Mouse (Mus musculus) lung, embryonic 15.5 days (tissue): ENCODE data around the gene Slc25a33. TPM values are rescaled to one million over a fixed set of nuclear protein-coding genes. Genes with fewer than 3 reads are reported as not detected.

Source experiments
- ATAC-seq: fragments of 200-750 bp; cut with Nextera tagmentation; 2 replicates; pipeline ENCODE4 v1.8.0; 2017; ENCODE audit warnings: moderate number of reproducible peaks, borderline replicate concordance; ENCODE audit not compliant: low FRiP score, low TSS enrichment; ENCODE audit errors: extremely low read depth
- H3K27ac ChIP-seq: fragments of 300-500 bp; sonication (generic); 2 replicates; pipeline ENCODE4 v1.5.1; 2015; ENCODE audit warnings: moderate library complexity, mild to moderate bottlenecking, inconsistent platforms
- H3K27me3 ChIP-seq: fragments of 300-500 bp; sonication (generic); 2 replicates; pipeline ENCODE4 v1.6.1; 2015; ENCODE audit warnings: inconsistent platforms
- H3K36me3 ChIP-seq: fragments of 300-500 bp; sonication (generic); 2 replicates; pipeline ENCODE4 v1.6.1; 2015; ENCODE audit warnings: inconsistent platforms
- H3K4me1 ChIP-seq: fragments of 300-500 bp; sonication (generic); 2 replicates; pipeline ENCODE4 v1.6.1; 2015; ENCODE audit warnings: inconsistent platforms
- H3K4me2 ChIP-seq: fragments of 300-500 bp; sonication (generic); 2 replicates; pipeline ENCODE4 v1.6.1; 2015; ENCODE audit warnings: inconsistent platforms, mild to moderate bottlenecking, moderate library complexity
- H3K4me3 ChIP-seq: fragments of 300-500 bp; sonication (generic); 2 replicates; pipeline ENCODE4 v1.5.1; 2015; ENCODE audit warnings: mild to moderate bottlenecking, inconsistent platforms
- H3K9ac ChIP-seq: fragments of 300-500 bp; sonication (generic); 2 replicates; pipeline ENCODE4 v1.6.1; 2015; ENCODE audit warnings: inconsistent platforms
- H3K9me3 ChIP-seq: fragments of 300-500 bp; sonication (generic); 2 replicates; pipeline ENCODE4 v1.6.1; 2016; ENCODE audit warnings: inconsistent platforms
- WGBS: fragments of 180-500 bp; shearing (Covaris S2); methylation state at CpG from one replicate; pipeline ENCODE4 v1.1.7; 2015; 5-methylcytosine and 5-hydroxymethylcytosine counted together
- polyA plus RNA-seq: library from polyadenylated mRNA; unstranded; fragments of >200 nt; fragmentation: Nextera tagmentation; extraction: Ambion mirVana; gene quantifications from 2 replicates; pipeline ENCODE4 v1.2.1, GENCODE M21; 2015

Gene Slc25a33
- polyA plus RNA-seq, 1 experiment from 2014 or later: 8.5 TPM

DNA sequence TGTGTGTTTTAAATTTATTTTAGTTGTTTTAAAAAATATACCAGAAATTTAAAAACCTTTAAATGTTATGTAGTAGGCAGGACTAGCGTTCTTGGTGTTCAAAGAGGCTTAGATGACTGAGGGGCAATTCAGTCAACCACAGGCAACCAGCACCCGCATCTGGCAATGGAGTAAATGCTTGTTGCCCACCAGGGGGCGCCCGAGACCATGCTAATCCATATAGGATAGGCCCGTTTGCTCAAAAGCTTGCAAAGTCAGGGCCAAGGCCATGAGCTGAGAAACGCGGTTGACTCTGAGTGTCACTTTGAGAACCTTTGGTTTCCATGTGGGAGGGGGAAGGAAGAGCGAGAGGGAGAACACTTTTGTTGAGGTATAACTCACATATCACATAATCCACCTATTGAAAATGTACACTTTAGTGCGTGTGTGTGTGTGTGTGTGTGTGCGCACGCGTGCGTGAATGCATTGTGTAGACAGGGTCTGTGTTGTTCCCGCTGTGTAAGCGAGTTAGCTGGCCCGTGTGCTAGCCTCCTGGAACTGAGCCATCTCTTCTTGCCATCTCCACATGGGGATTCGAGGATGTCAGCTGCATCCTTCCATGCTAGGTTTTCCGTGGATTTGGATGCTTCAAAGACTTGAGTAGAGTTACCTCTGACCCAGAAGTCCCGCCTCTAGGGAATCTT, 32.8 kb upstream of the Slc25a33 start:
- ATAC-seq: peak; percentile 68; the same call in 1 of the 2 replicates
- no peaks in the 10 kb centered on the region for H3K36me3 ChIP-seq
- no peak overlapping the region for H3K4me2 ChIP-seq
- H3K4me1 ChIP-seq: peaks cover 9% of the 10 kb centered on the region; the same call in 1 of the 2 replicates
- no peak overlapping the region for H3K27ac ChIP-seq
- no peak overlapping the region for H3K9ac ChIP-seq
- H3K4me3 ChIP-seq: no peak overlapping the region
- no peaks in the 10 kb centered on the region for H3K9me3 ChIP-seq
- H3K27me3 ChIP-seq: peaks cover 16% of the 10 kb centered on the region
- 48% methylated on average over 19 of the region's 19 CpGs for WGBS

DNA sequence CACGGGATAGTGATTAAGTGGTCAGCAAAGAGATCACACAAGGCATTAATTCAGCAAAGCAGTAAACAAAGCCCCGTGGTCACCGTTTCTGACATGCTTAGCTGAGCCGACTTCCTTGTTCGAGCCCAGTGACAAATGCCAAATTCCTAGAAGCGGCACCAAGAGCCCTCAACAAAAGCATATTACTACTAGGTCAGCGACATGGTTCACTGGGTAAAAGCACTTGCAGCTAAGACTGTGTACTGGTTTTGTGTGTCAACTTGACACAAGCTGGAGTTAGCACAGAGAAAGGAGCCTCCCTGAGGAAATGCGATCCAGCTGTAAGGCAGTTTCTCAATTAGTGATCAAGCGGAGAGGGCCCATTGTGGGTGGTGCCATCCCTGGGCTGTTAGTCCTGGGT, 28.2 kb upstream of the Slc25a33 start:
- Histone ChIP-seq H3K27me3 (no peaks in the 10 kb centered on the region), H3K9ac (no peak overlapping the region), H3K4me3 (no peak overlapping the region), H3K27ac (no peak overlapping the region), H3K36me3 (no peaks in the 10 kb centered on the region), H3K9me3 (no peaks in the 10 kb centered on the region), H3K4me2 (no peak overlapping the region), H3K4me1 (peaks cover 15% of the 10 kb centered on the region)
- 52% methylated on average over 9 of the region's 9 CpGs for WGBS
- ATAC-seq: no peak

DNA sequence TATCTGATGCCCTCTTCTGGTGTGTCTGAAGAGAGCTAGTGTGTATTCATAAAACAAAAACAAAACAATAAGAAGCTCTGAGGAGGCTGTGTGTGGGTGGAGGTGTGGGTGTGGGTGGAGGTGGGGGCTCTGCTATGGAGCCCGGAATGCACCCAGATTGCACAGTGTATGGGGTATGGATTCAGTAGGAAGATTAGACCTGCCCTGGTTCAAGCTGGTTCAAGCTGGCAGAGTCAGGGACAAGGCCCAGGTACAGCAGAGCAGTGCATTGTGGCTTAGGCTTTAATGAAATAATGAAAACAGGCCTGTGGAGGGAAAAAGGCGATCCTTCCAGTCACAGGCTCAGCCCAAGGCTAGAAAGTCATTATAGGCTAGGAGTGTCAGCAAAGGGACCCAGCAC, 26.5 kb upstream of the Slc25a33 start:
- H3K36me3 ChIP-seq: no peaks in the 10 kb centered on the region
- H3K27ac ChIP-seq: no peak overlapping the region
- H3K4me3 ChIP-seq: no peak overlapping the region
- no peaks in the 10 kb centered on the region for H3K9me3 ChIP-seq
- H3K4me2 ChIP-seq: no peak overlapping the region
- H3K27me3 ChIP-seq: no peaks in the 10 kb centered on the region
- WGBS: 80% methylated on average over 2 of the region's 2 CpGs
- H3K4me1 ChIP-seq: peaks cover 15% of the 10 kb centered on the region
- no peak overlapping the region for H3K9ac ChIP-seq
- ATAC-seq: no peak

DNA sequence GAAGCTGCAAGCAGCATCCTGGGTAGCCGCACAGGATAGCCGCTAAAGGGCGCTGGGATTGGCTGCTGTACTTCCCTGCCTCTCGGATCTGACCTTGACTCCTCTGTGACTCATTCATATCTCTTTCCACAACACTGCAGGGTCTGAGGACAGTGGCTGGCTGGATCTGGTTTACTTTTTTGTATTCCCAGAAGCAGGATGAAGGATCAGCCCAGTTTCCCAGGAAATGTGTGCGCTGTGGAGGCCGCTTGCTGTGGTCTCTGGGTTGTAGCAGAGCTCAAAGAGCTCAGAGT, 26.0 kb upstream of the Slc25a33 start:
- no peaks in the 10 kb centered on the region for H3K36me3 ChIP-seq
- WGBS: 71% methylated on average over 6 of the region's 6 CpGs
- H3K4me2 ChIP-seq: no peak overlapping the region
- peaks cover 15% of the 10 kb centered on the region for H3K4me1 ChIP-seq
- ATAC-seq: no peak
- H3K27me3 ChIP-seq: no peaks in the 10 kb centered on the region
- no peak overlapping the region for H3K9ac ChIP-seq
- H3K27ac ChIP-seq: no peak overlapping the region
- H3K9me3 ChIP-seq: no peaks in the 10 kb centered on the region
- no peak overlapping the region for H3K4me3 ChIP-seq

DNA sequence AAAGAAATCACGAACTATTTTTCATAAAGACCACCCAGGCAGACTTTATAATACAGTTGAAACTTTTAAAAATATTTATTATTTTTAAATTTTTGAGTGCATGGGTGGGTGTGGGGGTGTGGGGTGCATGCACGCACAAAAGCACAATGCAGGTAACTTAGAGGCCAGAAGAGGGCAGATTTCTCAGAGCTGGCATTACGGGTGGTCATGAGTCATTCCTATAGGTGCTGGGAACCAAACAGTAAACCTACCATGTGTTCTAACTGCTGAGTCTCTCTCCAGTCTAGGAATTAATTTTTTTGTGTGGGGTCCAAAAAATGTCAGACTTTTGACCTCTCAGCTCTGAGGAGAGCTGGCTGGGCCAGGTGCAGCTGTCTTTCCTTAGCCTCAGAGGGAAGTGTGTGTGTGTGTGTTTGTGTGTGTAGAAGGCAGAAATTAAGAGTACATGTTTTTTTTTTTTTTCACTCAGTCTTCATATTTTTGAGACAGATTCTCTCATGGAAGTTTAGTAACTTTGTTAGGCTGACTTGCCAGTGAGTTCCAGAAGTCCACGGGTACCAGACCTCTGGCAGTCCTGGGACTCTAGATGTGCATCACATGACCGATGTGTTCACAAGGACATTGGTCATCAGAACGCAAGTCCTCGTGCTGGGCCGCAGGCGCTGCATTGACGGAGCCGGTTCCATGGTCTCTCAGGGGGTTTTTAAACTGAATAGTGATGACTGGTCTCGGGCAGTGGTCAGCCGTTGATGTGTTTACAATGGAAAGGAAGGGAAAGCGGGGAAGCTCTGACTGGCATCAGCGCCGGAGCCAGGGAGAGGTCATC, 25.5 kb upstream of the Slc25a33 start:
- WGBS: 67% methylated on average over 16 of the region's 16 CpGs
- H3K27me3 ChIP-seq: no peaks in the 10 kb centered on the region
- H3K36me3 ChIP-seq: no peaks in the 10 kb centered on the region
- no peak overlapping the region for H3K4me2 ChIP-seq
- H3K9me3 ChIP-seq: no peaks in the 10 kb centered on the region
- peaks cover 15% of the 10 kb centered on the region for H3K4me1 ChIP-seq
- no peak overlapping the region for H3K4me3 ChIP-seq
- H3K9ac ChIP-seq: no peak overlapping the region
- peak overlapping the region; percentile 43 for H3K27ac ChIP-seq
- no peak for ATAC-seq

DNA sequence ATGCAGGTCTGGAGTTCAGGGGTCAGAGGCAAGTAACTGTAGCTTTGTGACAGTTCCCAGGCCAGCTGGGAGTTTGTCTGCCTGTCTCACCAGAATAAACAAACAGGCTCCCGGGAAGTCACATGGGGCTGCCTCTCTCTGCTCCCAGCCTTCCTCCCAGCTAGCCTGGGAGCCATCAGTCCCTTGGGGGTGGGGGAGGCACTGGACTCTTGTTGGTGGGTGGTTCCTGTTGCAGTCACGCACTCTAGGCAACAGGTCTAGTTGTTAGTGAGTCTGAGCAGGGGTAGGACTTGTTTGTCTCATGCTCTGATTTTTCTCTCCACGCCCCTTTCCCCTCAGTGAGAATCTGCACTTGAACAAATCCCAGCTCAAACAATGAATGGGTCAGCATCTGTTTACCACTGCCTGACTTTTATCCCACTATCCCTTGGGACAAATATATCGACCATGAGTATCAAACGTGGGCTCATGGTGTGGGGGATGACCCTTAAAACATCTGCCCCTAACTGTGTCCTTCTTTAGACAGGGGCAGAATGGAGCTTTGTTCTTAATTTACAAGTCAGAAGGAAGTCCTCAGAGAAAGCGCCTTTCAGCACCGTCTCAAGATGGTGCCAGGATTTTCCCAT, 24.7 kb upstream of the Slc25a33 start:
- H3K9ac ChIP-seq: no peak overlapping the region
- 0 out of 2 replicates have a peak overlapping the region, but pooled peaks have one; percentile 16 for H3K27ac ChIP-seq
- H3K27me3 ChIP-seq: no peaks in the 10 kb centered on the region
- H3K4me2 ChIP-seq: no peak overlapping the region
- H3K4me1 ChIP-seq: peaks cover 18% of the 10 kb centered on the region
- no peak overlapping the region for H3K4me3 ChIP-seq
- H3K36me3 ChIP-seq: no peaks in the 10 kb centered on the region
- ATAC-seq: peak; percentile 74
- no peaks in the 10 kb centered on the region for H3K9me3 ChIP-seq
- 21% methylated on average over 7 of the region's 7 CpGs for WGBS

DNA sequence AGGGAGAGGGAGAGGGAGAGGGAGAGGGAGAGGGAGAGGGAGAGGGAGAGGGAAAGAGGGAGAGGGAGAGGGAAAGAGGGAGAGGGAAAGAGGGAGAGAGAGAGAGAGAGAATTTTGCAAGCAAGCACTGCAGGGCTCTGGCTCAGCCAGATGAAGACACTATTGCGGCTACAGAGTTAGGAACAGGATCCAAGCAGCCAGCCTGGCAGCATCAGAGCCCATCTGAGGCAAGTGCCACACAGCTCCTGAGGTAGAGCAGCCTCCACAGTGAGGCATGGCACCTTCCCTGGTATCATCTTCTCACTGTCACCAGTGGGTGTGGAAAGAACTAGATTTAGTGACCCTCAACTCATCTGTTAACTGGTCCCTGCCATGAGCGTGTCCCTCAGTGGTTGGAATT, 24.0 kb upstream of the Slc25a33 start:
- Histone ChIP-seq H3K4me3 (no peak overlapping the region), H3K9ac (no peak overlapping the region), H3K36me3 (no peaks in the 10 kb centered on the region), H3K27me3 (no peaks in the 10 kb centered on the region), H3K27ac (peak overlapping the region; percentile 16; the same call in 1 of the 2 replicates), H3K4me2 (no peak overlapping the region), H3K4me1 (peaks cover 18% of the 10 kb centered on the region), H3K9me3 (no peaks in the 10 kb centered on the region)
- ATAC-seq: no peak
- WGBS: 65% methylated on average over 2 of the region's 2 CpGs

DNA sequence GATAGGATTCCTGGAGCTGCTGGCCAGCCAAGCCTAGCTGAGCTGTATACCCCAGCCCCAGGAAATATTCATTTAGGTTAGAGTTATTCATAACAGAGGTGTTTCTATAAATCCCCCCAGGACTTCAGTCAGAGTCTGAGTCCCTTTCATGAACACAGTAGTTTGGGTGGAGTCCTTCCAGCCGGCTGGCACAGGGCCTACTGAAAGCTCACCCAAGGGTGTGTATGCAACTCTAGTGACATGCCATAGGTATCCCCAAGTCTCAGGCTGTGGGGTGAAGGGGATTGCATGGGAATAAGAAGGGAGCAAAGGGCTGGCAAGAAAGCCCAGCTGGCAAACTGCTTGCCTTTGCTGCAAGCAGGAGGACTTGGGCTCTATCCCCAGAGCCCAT, 23.1 kb upstream of the Slc25a33 start:
- WGBS: 59% methylated on average over 1 of the region's 1 CpGs
- Histone ChIP-seq H3K4me1 (peaks cover 22% of the 10 kb centered on the region), H3K4me3 (no peak overlapping the region), H3K9me3 (no peaks in the 10 kb centered on the region), H3K27me3 (no peaks in the 10 kb centered on the region), H3K4me2 (no peak overlapping the region), H3K9ac (no peak overlapping the region), H3K27ac (no peak overlapping the region), H3K36me3 (no peaks in the 10 kb centered on the region)
- no peak for ATAC-seq

DNA sequence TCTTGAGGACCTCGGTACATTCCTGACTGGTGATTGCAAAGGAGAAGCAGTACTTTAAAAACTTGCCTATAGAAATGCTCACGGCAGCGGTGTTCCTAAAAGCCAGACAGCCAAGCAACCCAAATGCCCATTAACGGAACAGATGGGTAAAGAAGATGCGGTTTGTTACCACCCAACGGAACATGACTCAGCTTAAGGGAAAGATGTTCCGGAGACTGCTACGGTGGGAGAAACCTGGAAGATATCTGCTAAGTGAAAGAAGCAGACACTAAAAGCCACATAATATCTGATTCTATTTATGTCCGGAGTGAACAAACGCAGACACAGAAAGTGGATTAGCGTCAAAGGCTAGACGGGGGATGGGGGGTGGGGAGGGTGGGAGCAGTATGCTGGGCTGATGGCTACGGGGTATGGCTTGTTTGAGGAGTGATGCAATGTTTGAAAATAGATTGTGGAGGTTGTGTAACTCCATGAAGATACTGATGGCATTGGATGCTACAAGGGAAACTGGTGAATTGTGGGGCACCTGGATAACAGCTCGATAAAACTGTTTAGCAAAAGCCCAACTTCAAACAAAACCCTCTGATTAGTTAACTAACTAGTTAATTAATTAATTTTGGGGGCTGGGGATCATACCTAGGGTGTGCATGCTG, 22.6 kb upstream of the Slc25a33 start:
- no peak overlapping the region for H3K9ac ChIP-seq
- H3K4me1 ChIP-seq: peaks cover 27% of the 10 kb centered on the region
- no peaks in the 10 kb centered on the region for H3K36me3 ChIP-seq
- H3K27me3 ChIP-seq: no peaks in the 10 kb centered on the region
- H3K4me3 ChIP-seq: no peak overlapping the region
- WGBS: 56% methylated on average over 14 of the region's 14 CpGs
- no peak for ATAC-seq
- H3K9me3 ChIP-seq: no peaks in the 10 kb centered on the region
- no peak overlapping the region for H3K27ac ChIP-seq
- no peak overlapping the region for H3K4me2 ChIP-seq

DNA sequence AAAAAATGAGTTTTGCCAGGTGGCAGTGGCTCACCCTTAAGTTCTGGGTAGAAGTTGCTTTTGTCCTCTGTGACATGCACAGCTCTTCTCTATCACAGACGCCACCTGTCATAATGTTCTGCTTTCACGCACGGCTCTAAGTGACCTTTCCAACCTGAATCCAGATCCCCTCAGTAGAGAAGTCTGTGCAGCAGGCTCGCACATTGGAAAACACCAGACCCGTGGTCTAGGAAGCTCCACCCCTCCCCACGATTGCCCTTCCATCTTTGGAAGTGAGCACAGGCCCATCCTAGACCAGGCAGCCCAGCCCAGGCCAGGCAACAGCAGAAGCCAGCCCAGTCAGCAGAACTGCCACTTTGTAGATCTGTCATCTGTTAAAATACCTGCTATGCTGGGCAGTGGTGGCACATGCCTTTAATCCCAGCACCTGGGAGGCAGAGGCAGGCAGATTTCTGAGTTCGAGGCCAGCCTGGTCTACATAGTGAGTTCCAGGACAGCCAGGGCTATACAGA, 20.9 kb upstream of the Slc25a33 start:
- no peak overlapping the region for H3K27ac ChIP-seq
- no peak for ATAC-seq
- no peaks in the 10 kb centered on the region for H3K9me3 ChIP-seq
- WGBS: 52% methylated on average over 7 of the region's 7 CpGs
- H3K4me2 ChIP-seq: no peak overlapping the region
- no peak overlapping the region for H3K4me3 ChIP-seq
- no peaks in the 10 kb centered on the region for H3K36me3 ChIP-seq
- peaks cover 39% of the 10 kb centered on the region for H3K4me1 ChIP-seq
- H3K9ac ChIP-seq: no peak overlapping the region
- no peaks in the 10 kb centered on the region for H3K27me3 ChIP-seq

DNA sequence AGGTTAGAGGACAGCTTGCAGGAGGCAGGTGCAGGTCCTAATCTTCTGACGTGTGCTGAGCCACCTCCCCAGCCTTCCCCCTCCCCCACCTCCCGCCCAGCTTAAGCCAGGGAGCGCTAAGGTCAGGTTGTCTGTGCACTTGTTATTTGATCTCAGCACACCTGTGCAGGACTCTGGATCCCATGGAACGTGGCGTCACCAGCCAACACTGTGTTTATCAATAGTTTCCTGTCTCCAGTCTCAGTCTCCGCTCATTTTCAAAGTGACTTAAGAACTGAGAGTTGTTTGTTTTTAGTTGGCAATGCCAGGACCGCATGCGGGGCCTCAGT, 19.9 kb upstream of the Slc25a33 start:
- no peaks in the 10 kb centered on the region for H3K36me3 ChIP-seq
- no peak for ATAC-seq
- H3K27me3 ChIP-seq: no peaks in the 10 kb centered on the region
- H3K4me3 ChIP-seq: no peak overlapping the region
- H3K4me1 ChIP-seq: peaks cover 41% of the 10 kb centered on the region
- 14% methylated on average over 8 of the region's 8 CpGs for WGBS
- H3K9ac ChIP-seq: no peak overlapping the region
- no peak overlapping the region for H3K4me2 ChIP-seq
- no peaks in the 10 kb centered on the region for H3K9me3 ChIP-seq
- no peak overlapping the region for H3K27ac ChIP-seq
